Mouse (Mus musculus): ENCODE measurements around the gene Olfr94. TPM values are rescaled to one million over a fixed set of nuclear protein-coding genes. Genes with fewer than 3 reads are reported as not detected.

The Olfr94 gene
- polyA plus RNA-seq, 1 experiment from 2014 or later = not detected

- Histone ChIP-seq H3K36me3 (no peaks in the 10 kb centered on the region), H3K27me3 (peaks cover 7% of the 10 kb centered on the region), H3K27ac (no peak overlapping the region), H3K9ac (no peak overlapping the region), H3K4me2 (no peak overlapping the region), H3K4me1 (replicated peaks) (no peaks in the 10 kb centered on the region), H3K4me3 (replicated peaks) (no peak overlapping the region), H3K9me3 (replicated peaks) (no peaks in the 10 kb centered on the region)
- WGBS (ENCODE audit: insufficient replicate concordance) = under 1% methylated on average over 4 of the region's 4 CpGs
- DNase-seq (peak; percentile 33), ATAC-seq (ENCODE audit: low read depth) (no peak)
Observed at GRCm38 (mm10) chr17:37203206-37203916, 2.6 kb upstream of the Olfr94 start.

GRCm38 (mm10) chr17:37196845-37197724 is 3.7 kb downstream of the Olfr94 start:
- ATAC-seq (ENCODE audit: low read depth) = peak; percentile 45
- no peak for DNase-seq

GRCm38 (mm10) chr17:37194782-37195181 is 6.0 kb downstream of the Olfr94 start:
- Histone ChIP-seq H3K4me1 (replicated peaks) (no peaks in the 10 kb centered on the region), H3K4me2 (no peak overlapping the region), H3K9ac (no peak overlapping the region), H3K36me3 (no peaks in the 10 kb centered on the region), H3K4me3 (replicated peaks) (no peak overlapping the region), H3K27ac (no peak overlapping the region), H3K27me3 (peaks cover 40% of the 10 kb centered on the region), H3K9me3 (replicated peaks) (no peaks in the 10 kb centered on the region)
- 66% methylated on average over 5 of the region's 5 CpGs for WGBS (ENCODE audit: insufficient replicate concordance)
- DNase-seq (no peak), ATAC-seq (ENCODE audit: low read depth) (no peak)

More at GRCm38 (mm10) chr17:37196845-37197724, 3.7 kb downstream of the Olfr94 start:
- H3K36me3 ChIP-seq = no peaks in the 10 kb centered on the region
- H3K4me2 ChIP-seq = peak overlapping the region; percentile 52
- H3K4me1 ChIP-seq (replicated peaks) = no peaks in the 10 kb centered on the region
- H3K4me3 ChIP-seq (replicated peaks) = peak overlapping the region; percentile 37
- H3K27ac ChIP-seq = no peak overlapping the region
- peaks cover 40% of the 10 kb centered on the region for H3K27me3 ChIP-seq
- H3K9me3 ChIP-seq (replicated peaks) = no peaks in the 10 kb centered on the region
- H3K9ac ChIP-seq = no peak overlapping the region
- 2% methylated on average over 77 of the region's 77 CpGs for WGBS (ENCODE audit: insufficient replicate concordance)

- peaks cover 39% of the 10 kb centered on the region for H3K27me3 ChIP-seq
- H3K4me1 ChIP-seq (replicated peaks) = no peaks in the 10 kb centered on the region
- no peaks in the 10 kb centered on the region for H3K36me3 ChIP-seq
- H3K4me2 ChIP-seq = no peak within 1 kb of the TSS
- H3K4me3 ChIP-seq (replicated peaks) = no peak within 1 kb of the TSS
- ATAC-seq (ENCODE audit: low read depth) (no peak), DNase-seq (no peak)
- H3K27ac ChIP-seq = no peak within 1 kb of the TSS
- H3K9me3 ChIP-seq (replicated peaks) = no peaks in the 10 kb centered on the region
- WGBS (ENCODE audit: insufficient replicate concordance) = 69% methylated on average over 2 of the region's 2 CpGs
- no peak within 1 kb of the TSS for H3K9ac ChIP-seq
Observed at GRCm38 (mm10) chr17:37193656-37194055, 7.1 kb downstream of the Olfr94 start, which contains the start of gene Ubd. TSS of gene Ubd (plus strand) at chr17:37193892.

- Histone ChIP-seq H3K4me1 (replicated peaks) (no peaks in the 10 kb centered on the region), H3K4me3 (replicated peaks) (no peak overlapping the region), H3K36me3 (no peaks in the 10 kb centered on the region), H3K27me3 (peaks cover 33% of the 10 kb centered on the region), H3K9ac (no peak overlapping the region), H3K9me3 (replicated peaks) (no peaks in the 10 kb centered on the region), H3K4me2 (no peak overlapping the region), H3K27ac (no peak overlapping the region)
- DNase-seq (no peak), ATAC-seq (ENCODE audit: low read depth) (no peak)
Observed at GRCm38 (mm10) chr17:37193032-37193431, 7.8 kb downstream of the Olfr94 start.

GRCm38 (mm10) chr17:37190711-37191110 is 10.1 kb downstream of the Olfr94 start:
- Histone ChIP-seq H3K4me3 (replicated peaks) (no peak overlapping the region), H3K9me3 (replicated peaks) (no peaks in the 10 kb centered on the region), H3K4me1 (replicated peaks) (no peaks in the 10 kb centered on the region), H3K4me2 (no peak overlapping the region), H3K9ac (no peak overlapping the region), H3K27me3 (peaks cover 9% of the 10 kb centered on the region), H3K36me3 (no peaks in the 10 kb centered on the region), H3K27ac (no peak overlapping the region)
- ATAC-seq (ENCODE audit: low read depth) (no peak), DNase-seq (no peak)
- WGBS (ENCODE audit: insufficient replicate concordance) = 37% methylated on average over 2 of the region's 2 CpGs

- ATAC-seq (ENCODE audit: low read depth) (no peak), DNase-seq (no peak)
- H3K4me2 ChIP-seq = no peak overlapping the region
- no peak overlapping the region for H3K9ac ChIP-seq
- H3K4me1 ChIP-seq (replicated peaks) = no peaks in the 10 kb centered on the region
- no peaks in the 10 kb centered on the region for H3K9me3 ChIP-seq (replicated peaks)
- H3K36me3 ChIP-seq = no peaks in the 10 kb centered on the region
- no peaks in the 10 kb centered on the region for H3K27me3 ChIP-seq
- WGBS (ENCODE audit: insufficient replicate concordance) = 20% methylated on average over 6 of the region's 6 CpGs
- no peak overlapping the region for H3K27ac ChIP-seq
- no peak overlapping the region for H3K4me3 ChIP-seq (replicated peaks)
Observed at GRCm38 (mm10) chr17:37185474-37185873, 15.3 kb downstream of the Olfr94 start.

- no peak within 1 kb of the TSS for H3K4me3 ChIP-seq (replicated peaks)
- no peaks in the 10 kb centered on the region for H3K4me1 ChIP-seq (replicated peaks)
- no peaks in the 10 kb centered on the region for H3K9me3 ChIP-seq (replicated peaks)
- H3K9ac ChIP-seq = no peak within 1 kb of the TSS
- H3K27me3 ChIP-seq = no peaks in the 10 kb centered on the region
- no peak for DNase-seq
- H3K27ac ChIP-seq = no peak within 1 kb of the TSS
- no peak for ATAC-seq (ENCODE audit: low read depth)
- H3K4me2 ChIP-seq = no peak within 1 kb of the TSS
- no peaks in the 10 kb centered on the region for H3K36me3 ChIP-seq
Observed at GRCm38 (mm10) chr17:37161394-37161793, 39.4 kb downstream of the Olfr94 start, which contains the start of gene Olfr93. TSS of gene Olfr93 (minus strand) at chr17:37161494.

Other genes with a start within 250 kb of the Olfr94 start
- gene Ppp1r11, start 249.3 kb downstream of the Olfr94 start, polyA plus RNA-seq (2015; fragmentation: Nextera tagmentation; extraction: Ambion mirVana) = 38.7 and 40.1 TPM in 2 replicates
- gene Znrd1, start 242.4 kb downstream of the Olfr94 start, polyA plus RNA-seq (2015; fragmentation: Nextera tagmentation; extraction: Ambion mirVana) = 31.7 and 31.8 TPM in 2 replicates
- 3.5 and 4.8 TPM in 2 replicates for gene Znrd1as, start 242.4 kb downstream of the Olfr94 start, polyA plus RNA-seq (2015; fragmentation: Nextera tagmentation; extraction: Ambion mirVana)
- not detected in 2 replicates for gene 2410137M14Rik, start 219.8 kb downstream of the Olfr94 start, polyA plus RNA-seq (2015; fragmentation: Nextera tagmentation; extraction: Ambion mirVana)
- not detected in 2 replicates for gene H2-M5, start 211.5 kb downstream of the Olfr94 start, polyA plus RNA-seq (2015; fragmentation: Nextera tagmentation; extraction: Ambion mirVana)
- gene Zfp57, start 199.8 kb downstream of the Olfr94 start, polyA plus RNA-seq (2015; fragmentation: Nextera tagmentation; extraction: Ambion mirVana) = 4.6 TPM in 2 replicates
- not detected in 2 replicates for gene Mog, start 177.6 kb downstream of the Olfr94 start, polyA plus RNA-seq (2015; fragmentation: Nextera tagmentation; extraction: Ambion mirVana)
- 0.43 and 0.51 TPM in 2 replicates for gene Gabbr1, start 155.0 kb downstream of the Olfr94 start, polyA plus RNA-seq (2015; fragmentation: Nextera tagmentation; extraction: Ambion mirVana)
- gene Olfr90, start 112.5 kb downstream of the Olfr94 start, polyA plus RNA-seq (2015; fragmentation: Nextera tagmentation; extraction: Ambion mirVana) = not detected in 2 replicates
- not detected in 2 replicates for gene Olfr91, start 102.7 kb downstream of the Olfr94 start, polyA plus RNA-seq (2015; fragmentation: Nextera tagmentation; extraction: Ambion mirVana)
- gene Olfr92, start 80.9 kb downstream of the Olfr94 start, polyA plus RNA-seq (2015; fragmentation: Nextera tagmentation; extraction: Ambion mirVana) = not detected in 2 replicates
- gene Olfr93, start 39.5 kb downstream of the Olfr94 start, polyA plus RNA-seq (2015; fragmentation: Nextera tagmentation; extraction: Ambion mirVana) = not detected in 2 replicates
- gene Ubd, start 7.1 kb downstream of the Olfr94 start, polyA plus RNA-seq (2015; fragmentation: Nextera tagmentation; extraction: Ambion mirVana) = not detected in 2 replicates
- not detected in 2 replicates for gene Olfr95, start 12.1 kb upstream of the Olfr94 start, polyA plus RNA-seq (2015; fragmentation: Nextera tagmentation; extraction: Ambion mirVana)
- not detected in 2 replicates for gene Olfr96, start 19.2 kb upstream of the Olfr94 start, polyA plus RNA-seq (2015; fragmentation: Nextera tagmentation; extraction: Ambion mirVana)
- gene Olfr97, start 36.3 kb upstream of the Olfr94 start, polyA plus RNA-seq (2015; fragmentation: Nextera tagmentation; extraction: Ambion mirVana) = not detected in 2 replicates
- gene Olfr98, start 62.8 kb upstream of the Olfr94 start, polyA plus RNA-seq (2015; fragmentation: Nextera tagmentation; extraction: Ambion mirVana) = not detected in 2 replicates
- 1.3 and 1.5 TPM in 2 replicates for gene H2-M3, start 69.2 kb upstream of the Olfr94 start, polyA plus RNA-seq (2015; fragmentation: Nextera tagmentation; extraction: Ambion mirVana)
- not detected in 2 replicates for gene Olfr99, start 82.5 kb upstream of the Olfr94 start, polyA plus RNA-seq (2015; fragmentation: Nextera tagmentation; extraction: Ambion mirVana)
- gene Olfr101, start 103.3 kb upstream of the Olfr94 start, polyA plus RNA-seq (2015; fragmentation: Nextera tagmentation; extraction: Ambion mirVana) = not detected in 2 replicates
- gene Olfr102, start 116.1 kb upstream of the Olfr94 start, polyA plus RNA-seq (2015; fragmentation: Nextera tagmentation; extraction: Ambion mirVana) = not detected in 2 replicates
- not detected in 2 replicates for gene Olfr103, start 138.7 kb upstream of the Olfr94 start, polyA plus RNA-seq (2015; fragmentation: Nextera tagmentation; extraction: Ambion mirVana)
- not detected in 2 replicates for gene Olfr104-ps, start 158.6 kb upstream of the Olfr94 start, polyA plus RNA-seq (2015; fragmentation: Nextera tagmentation; extraction: Ambion mirVana)
- gene Olfr105-ps, start 178.0 kb upstream of the Olfr94 start, polyA plus RNA-seq (2015; fragmentation: Nextera tagmentation; extraction: Ambion mirVana) = not detected in 2 replicates
- gene Olfr106-ps, start 189.4 kb upstream of the Olfr94 start, polyA plus RNA-seq (2015; fragmentation: Nextera tagmentation; extraction: Ambion mirVana) = not detected in 2 replicates
- not detected in 2 replicates for gene Olfr107, start 198.2 kb upstream of the Olfr94 start, polyA plus RNA-seq (2015; fragmentation: Nextera tagmentation; extraction: Ambion mirVana)
- gene Olfr108, start 244.5 kb upstream of the Olfr94 start, polyA plus RNA-seq (2015; fragmentation: Nextera tagmentation; extraction: Ambion mirVana) = not detected in 2 replicates